Comparison of ENCODE assay signal across 20 mouse cellular contexts in genomic region chr15:11457278-11457677, GRCm38 (mm10). TPM values are rescaled to one million over a fixed set of nuclear protein-coding genes. Genes with fewer than 3 reads are reported as not detected.
DNase-seq lines count a peak whose midpoint lies in the region; ATAC-seq and TF ChIP-seq lines count a peak whose summit lies in the region.
"Had no signal": no experiment of that assay in that cellular context is flagged by ENCODE, and none has a peak within 500 bp of the region (broad histone marks: within the 10 kb centered on the region; RNA-seq: fewer than 3 reads in every experiment).

No protein-coding gene starts in this region.

- no peak overlapping the region for H3K4me2 ChIP-seq in forebrain, embryonic 14.5 days (ENCODE audit: low read length)
- H3K4me2 ChIP-seq: embryonic facial prominence, embryonic 13.5 days; heart, embryonic 12.5 days; hindbrain, embryonic 14.5 days had no signal

- no peak overlapping the region for H3K9ac ChIP-seq in forebrain, embryonic 14.5 days (ENCODE audit: low read length)
- H3K9ac ChIP-seq: embryonic facial prominence, embryonic 13.5 days; heart, embryonic 12.5 days; hindbrain, embryonic 14.5 days had no signal

- no peaks in the 10 kb centered on the region for H3K36me3 ChIP-seq in C2C12 (ENCODE audit: control insufficient read depth, insufficient read depth)
- H3K36me3 ChIP-seq in forebrain, embryonic 14.5 days (ENCODE audit: control insufficient read depth, insufficient read depth, low read length), result no peaks in the 10 kb centered on the region
- no peaks in the 10 kb centered on the region for H3K36me3 ChIP-seq in heart, embryonic 10.5 days
- H3K36me3 ChIP-seq: embryonic facial prominence, embryonic 13.5 days; heart, embryonic 12.5 days; hindbrain, embryonic 10.5 days had no signal

- no peaks in the 10 kb centered on the region for H3K79me3 ChIP-seq in C2C12 (ENCODE audit: low read depth)

- H3K27ac ChIP-seq in forebrain, embryonic 14.5 days (ENCODE audit: low read depth, low read length), result no peak overlapping the region
- no peak overlapping the region for H3K27ac ChIP-seq in heart, embryonic 10.5 days
- H3K27ac ChIP-seq: embryonic facial prominence, embryonic 13.5 days; heart, adult 2 months; hindbrain, embryonic 10.5 days; hindbrain, embryonic 14.5 days had no signal

- no peaks in the 10 kb centered on the region for H3K79me2 ChIP-seq in C2C12 (ENCODE audit: control insufficient read depth, insufficient read depth)

- H3ac ChIP-seq in C2C12 (ENCODE audit: control insufficient read depth, insufficient read length, low read depth), result no peak overlapping the region

- H3K9me3 ChIP-seq in forebrain, embryonic 14.5 days (replicated peaks; ENCODE audit: control insufficient read depth, low read length), result no peaks in the 10 kb centered on the region
- no peaks in the 10 kb centered on the region for H3K9me3 ChIP-seq in heart, embryonic 10.5 days
- H3K9me3 ChIP-seq: embryonic facial prominence, embryonic 13.5 days; heart, embryonic 12.5 days; hindbrain, embryonic 10.5 days had no signal

- no peak overlapping the region for H3K4me3 ChIP-seq in C2C12 (ENCODE audit: insufficient read depth, poor library complexity, severe bottlenecking)
- H3K4me3 ChIP-seq in forebrain, embryonic 14.5 days (ENCODE audit: low read depth, low read length), result no peak overlapping the region
- H3K4me3 ChIP-seq in heart, embryonic 10.5 days, result no peak overlapping the region
- H3K4me3 ChIP-seq: embryonic facial prominence, embryonic 13.5 days; heart, adult 2 months; heart, embryonic 12.5 days; hindbrain, embryonic 10.5 days had no signal

- no peak for ATAC-seq in forebrain, embryonic 14.5 days
- ATAC-seq: forebrain, embryonic 16.5 days; intestine, embryonic 16.5 days had no signal

- peak; percentile 11 to 12 for DNase-seq in adrenal gland, postnatal 36 days
- DNase-seq in adrenal gland, adult 8-10 months, result no peak
- peak; percentile 61 for DNase-seq in NIH3T3 (ENCODE audit: low read depth)
- no peak for DNase-seq in forebrain, embryonic 14.5 days (ENCODE audit: low spot score)
- DNase-seq in heart, embryonic 10.5 days (ENCODE audit: low spot score), result no peak
- DNase-seq: adrenal gland, postnatal 14 days; cerebellum, adult 11 months; cerebellum, adult 8-10 months; cerebellum, postnatal 14 days; gastrocnemius, postnatal 10 days; heart, adult 2 months; kidney, adult 2 months had no signal

- no peaks in the 10 kb centered on the region for H3K4me1 ChIP-seq in forebrain, embryonic 14.5 days (ENCODE audit: control insufficient read depth, insufficient read depth, low read length)
- no peaks in the 10 kb centered on the region for H3K4me1 ChIP-seq in heart, embryonic 10.5 days

- TF ChIP-seq CTCF in C2C12 (IDR thresholded peaks at IDR 0.05; ENCODE audit: control insufficient read depth, insufficient read depth, insufficient read length), result no peak

- WGBS in forebrain, embryonic 14.5 days, result 91% methylated on average over 8 of the region's 8 CpGs
- 79% methylated on average over 8 of the region's 8 CpGs for WGBS in heart, embryonic 10.5 days

- H3K27me3 ChIP-seq in C2C12 (ENCODE audit: control insufficient read depth, insufficient read depth, insufficient read length), result no peaks in the 10 kb centered on the region
- H3K27me3 ChIP-seq in forebrain, embryonic 14.5 days (replicated peaks; ENCODE audit: control insufficient read depth, insufficient read depth, low read length), result no peaks in the 10 kb centered on the region
- no peaks in the 10 kb centered on the region for H3K27me3 ChIP-seq in heart, embryonic 10.5 days (ENCODE audit: insufficient read depth, poor library complexity, severe bottlenecking)
- H3K27me3 ChIP-seq: CH12.LX; heart, embryonic 12.5 days had no signal

TF ChIP-seq in C2C12, 6 proteins besides CTCF, POLR2A, EP300 and RAD21:
- TF ChIP-seq MYOG (IDR thresholded peaks at IDR 0.05; ENCODE audit: control insufficient read depth, extremely low read depth, insufficient read length), result no peak
- no peak for TF ChIP-seq MAX (IDR thresholded peaks at IDR 0.05)
- no peak for TF ChIP-seq MYOD1 (IDR thresholded peaks at IDR 0.05; ENCODE audit: control insufficient read depth, insufficient read length, low read depth)
- peak; percentile 51 for TF ChIP-seq FOSL1 (IDR thresholded peaks at IDR 0.05; ENCODE audit: insufficient read depth, low read length, poor library complexity, severe bottlenecking)
- no peak for TF ChIP-seq CEBPB (IDR thresholded peaks at IDR 0.05; ENCODE audit: low read depth)

RNA-seq across cellular contexts. Expression of gene Tars, which starts 57.8 kb away (rescaled TPM):
- 10 to 100 TPM; 52.9 to 54.8 TPM for total RNA-seq in adrenal gland, postnatal 36 days (2021)
- total RNA-seq in adrenal gland, adult 8-10 months (2022), result 10 to 100 TPM; 40.3 to 47.6 (median 46.6) TPM
- 84.9 TPM for polyA plus RNA-seq in C2C12 (2012; fragmentation: generic; extraction: Trizol)
- polyA plus RNA-seq in forebrain, embryonic 14.5 days (2014; fragmentation: Nextera tagmentation; extraction: Ambion mirVana), result 53.6 and 58.4 TPM in 2 replicates
- 63.6 and 80.2 TPM in 2 replicates for polyA plus RNA-seq in heart, embryonic 10.5 days (2016; fragmentation: Nextera tagmentation; extraction: Ambion mirVana)

Comparison
In these comparisons a context has a peak if more than half of its experiments do, and no peak if none do; other contexts are left out.
1. DNase-seq: peak in adrenal gland, postnatal 36 days (2 of 2) and NIH3T3 (single experiment); none in adrenal gland, adult 8-10 months (single experiment), forebrain, embryonic 14.5 days (single experiment) and heart, embryonic 10.5 days (single experiment).